Mouse (Mus musculus) kidney, adult 2 months (tissue): Measurements from ENCODE around the gene Armcx4. TPM values are rescaled to one million over a fixed set of nuclear protein-coding genes. Genes with fewer than 3 reads are reported as not detected.

ENCODE experiments used
- DNase-seq: peaks from one replicate; pipeline ENCODE4 v3.0.0; 2021
- H3K27ac ChIP-seq: fragments of 200-500 bp; 2 replicates; pipeline ENCODE4 v1.5.1; 2012; ENCODE audit warnings: low read depth, low read length, control low read depth, inconsistent platforms; ENCODE audit not compliant: insufficient read depth
- H3K27me3 ChIP-seq: fragments of 200-500 bp; replicated peaks from 2 replicates; pipeline ENCODE4 v1.6.1; 2012; ENCODE audit warnings: mild to moderate bottlenecking, moderate library complexity, low read length, inconsistent platforms; ENCODE audit not compliant: control insufficient read depth, insufficient read depth
- H3K36me3 ChIP-seq: fragments of 200-500 bp; 2 replicates; pipeline ENCODE4 v1.6.1; 2012; ENCODE audit warnings: mild to moderate bottlenecking, moderate library complexity, low read length, inconsistent platforms; ENCODE audit not compliant: control insufficient read depth, insufficient read depth
- H3K4me1 ChIP-seq: fragments of 200-500 bp; 2 replicates; pipeline ENCODE4 v1.6.1; 2011; ENCODE audit warnings: low read length; ENCODE audit not compliant: control insufficient read depth, insufficient read depth
- H3K4me3 ChIP-seq: fragments of 200-500 bp; 2 replicates; pipeline ENCODE4 v1.5.1; 2011; ENCODE audit warnings: mild to moderate bottlenecking, low read depth, low read length, control low read depth; ENCODE audit not compliant: insufficient read depth
- CTCF ChIP-seq: fragments of 200-500 bp; conservative IDR thresholded peaks from 2 replicates; pipeline ENCODE4 v1.5.1; 2011; ENCODE audit warnings: low read depth, mild to moderate bottlenecking, control low read depth, low read length, moderate library complexity, mixed read lengths; ENCODE audit not compliant: insufficient read depth, insufficient read length
- POLR2A ChIP-seq: fragments of 200-500 bp; IDR thresholded peaks from one replicate; pipeline ENCODE4 v1.6.1; 2011; ENCODE audit warnings: low read depth, low read length, control low read depth
- WGBS: fragments of 180-500 bp; shearing (Covaris S2); methylation state at CpG from one replicate; pipeline ENCODE4 v1.1.7; 2018; 5-methylcytosine and 5-hydroxymethylcytosine counted together
- polyA plus RNA-seq: library from polyadenylated mRNA; depleted of rRNA; stranded (reverse); fragments of >200 nt; gene quantifications from 2 replicates; pipeline ENCODE4 v1.2.3, GENCODE M21; 2012

The Armcx4 gene
- polyA plus RNA-seq, 1 experiment, result 1.1 TPM

- WGBS, result 61% methylated on average over 5 of the region's 5 CpGs
- Histone ChIP-seq H3K27ac (no peak overlapping the region), H3K4me3 (no peak overlapping the region), H3K36me3 (no peaks in the 10 kb centered on the region), H3K4me1 (no peaks in the 10 kb centered on the region), H3K27me3 (no peaks in the 10 kb centered on the region)
- peak; percentile 10 for DNase-seq
- no peak for TF ChIP-seq CTCF
Measured at GRCm38 (mm10) chrX:134675022-134675421, 11.3 kb upstream of the Armcx4 start.

- TF ChIP-seq CTCF (no peak), POLR2A (no peak)
- H3K4me1 ChIP-seq, result no peaks in the 10 kb centered on the region
- DNase-seq, result no peak
- no peak overlapping the region for H3K27ac ChIP-seq
- no peaks in the 10 kb centered on the region for H3K27me3 ChIP-seq
- H3K4me3 ChIP-seq, result no peak overlapping the region
- WGBS, result 96% methylated on average over 1 of the region's 1 CpGs
- no peaks in the 10 kb centered on the region for H3K36me3 ChIP-seq
Measured at GRCm38 (mm10) chrX:134675959-134676358, 10.4 kb upstream of the Armcx4 start.

DNA sequence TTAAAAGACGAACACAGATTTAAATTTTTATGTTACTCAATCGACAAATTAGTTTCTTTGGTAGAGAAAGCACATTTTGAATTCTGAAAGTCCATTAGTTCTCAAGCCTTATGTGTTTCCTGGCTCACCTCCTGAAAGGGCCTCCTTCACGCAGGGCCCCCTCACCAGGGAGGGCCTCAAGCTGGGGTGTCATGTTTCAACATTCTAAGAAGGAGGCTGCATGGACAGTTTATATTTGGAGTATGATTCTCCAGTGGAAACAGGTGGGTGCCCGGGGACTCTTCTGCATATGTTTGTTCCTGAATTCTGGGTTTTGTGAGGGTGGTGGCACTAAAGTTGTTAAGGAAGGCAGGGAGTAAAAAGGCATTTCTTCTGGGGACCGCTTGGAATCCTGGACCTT is 1.4 kb upstream of the Armcx4 start:
- no peak for DNase-seq
- H3K4me1 ChIP-seq, result no peaks in the 10 kb centered on the region
- 51% methylated on average over 5 of the region's 5 CpGs for WGBS
- H3K36me3 ChIP-seq, result no peaks in the 10 kb centered on the region
- no peak overlapping the region for H3K4me3 ChIP-seq
- no peaks in the 10 kb centered on the region for H3K27me3 ChIP-seq
- no peak overlapping the region for H3K27ac ChIP-seq
- TF ChIP-seq POLR2A, result no peak
- no peak for TF ChIP-seq CTCF

GRCm38 (mm10) chrX:134686739-134687171 is 436 bp downstream of the Armcx4 start:
- Histone ChIP-seq H3K27me3 (no peaks in the 10 kb centered on the region), H3K4me3 (peak overlapping the region; percentile 84), H3K36me3 (no peaks in the 10 kb centered on the region), H3K4me1 (no peaks in the 10 kb centered on the region), H3K27ac (no peak overlapping the region)
- TF ChIP-seq CTCF, result no peak
- TF ChIP-seq POLR2A, result no peak
- DNase-seq, result peak; percentile 8
- under 1% methylated on average over 16 of the region's 16 CpGs for WGBS

DNA sequence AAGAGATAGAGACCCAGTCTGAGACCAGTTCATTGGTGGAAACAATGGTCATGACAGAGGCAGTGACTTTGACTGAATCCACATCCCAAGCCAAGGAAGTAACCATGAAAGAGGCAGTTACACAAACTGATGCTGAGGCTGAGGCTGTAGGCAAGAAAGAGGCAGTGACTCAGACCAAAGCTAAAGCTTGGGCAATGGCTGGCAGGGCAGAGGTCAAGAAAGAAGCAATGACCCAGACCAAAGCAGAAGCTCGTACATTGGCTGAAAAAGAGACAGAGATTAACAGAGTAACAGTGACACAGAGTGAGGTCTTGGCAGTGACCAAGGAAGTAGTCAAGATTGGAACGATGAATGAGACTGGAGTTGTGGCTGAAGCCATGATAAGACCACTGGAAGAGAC is 3.4 kb downstream of the Armcx4 start:
- no peak for DNase-seq
- Histone ChIP-seq H3K4me1 (no peaks in the 10 kb centered on the region), H3K36me3 (no peaks in the 10 kb centered on the region), H3K4me3 (no peak overlapping the region), H3K27me3 (no peaks in the 10 kb centered on the region), H3K27ac (no peak overlapping the region)
- 68% methylated on average over 2 of the region's 2 CpGs for WGBS
- TF ChIP-seq POLR2A, result no peak
- no peak for TF ChIP-seq CTCF

DNA sequence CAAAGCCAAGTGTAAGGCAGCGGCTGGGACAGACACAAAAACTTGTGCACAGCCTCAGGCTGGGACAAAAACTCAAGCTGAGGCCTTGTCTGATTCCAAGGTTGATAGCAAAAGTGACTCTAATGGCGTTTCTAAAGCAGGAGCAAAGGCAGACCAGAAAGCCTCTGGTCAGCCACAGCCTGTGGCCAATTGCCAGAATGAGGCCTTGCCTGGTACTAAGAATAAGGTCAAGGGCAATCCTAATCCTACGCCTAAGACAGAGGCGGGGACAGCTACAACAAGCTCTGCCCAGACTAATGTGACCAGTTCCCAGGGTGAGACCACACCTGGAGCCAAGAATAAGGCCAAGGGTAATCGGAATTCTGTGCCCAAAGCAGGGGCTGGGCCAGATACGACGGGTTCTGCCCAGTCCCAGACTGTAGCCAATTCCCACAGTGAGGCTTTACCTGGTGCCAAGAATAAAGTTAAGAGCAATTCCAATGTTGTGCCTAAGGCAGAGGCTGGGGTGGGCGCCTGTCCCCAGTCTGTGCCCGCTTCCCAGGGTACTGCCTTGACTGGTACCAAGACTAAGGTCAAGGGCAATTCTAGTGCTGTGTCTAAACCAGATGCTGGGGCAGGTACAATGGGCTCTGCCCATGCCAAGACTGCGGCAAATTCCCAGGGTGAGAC is 4.7 kb downstream of the Armcx4 start:
- H3K4me1 ChIP-seq, result no peaks in the 10 kb centered on the region
- no peaks in the 10 kb centered on the region for H3K36me3 ChIP-seq
- H3K4me3 ChIP-seq, result no peak overlapping the region
- DNase-seq, result peak; percentile 45
- 75% methylated on average over 10 of the region's 10 CpGs for WGBS
- no peak overlapping the region for H3K27ac ChIP-seq
- TF ChIP-seq POLR2A (no peak), CTCF (no peak)
- no peaks in the 10 kb centered on the region for H3K27me3 ChIP-seq

DNA sequence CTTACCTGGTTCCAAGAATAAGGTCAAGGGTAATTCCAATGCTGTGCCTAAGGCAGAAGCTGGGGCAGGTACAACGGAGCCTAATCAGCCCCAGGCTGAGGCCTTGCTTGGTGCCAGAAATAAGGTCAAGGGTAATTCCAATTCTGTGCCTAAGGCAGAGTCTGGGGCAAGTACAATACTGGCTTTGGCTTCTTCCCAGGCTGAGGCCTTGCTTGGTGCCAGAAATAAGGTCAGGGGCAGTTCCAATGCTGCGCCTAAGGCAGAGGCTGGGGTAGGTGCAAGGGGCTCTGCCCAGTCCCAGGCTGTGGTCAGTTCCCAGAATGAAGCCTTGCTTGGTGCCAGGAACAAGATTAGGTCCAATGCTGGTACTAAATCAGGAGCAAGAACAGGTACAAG is 5.2 kb downstream of the Armcx4 start:
- TF ChIP-seq POLR2A (no peak), CTCF (no peak)
- 52% methylated on average over 2 of the region's 2 CpGs for WGBS
- Histone ChIP-seq H3K4me1 (no peaks in the 10 kb centered on the region), H3K27me3 (no peaks in the 10 kb centered on the region), H3K36me3 (no peaks in the 10 kb centered on the region), H3K27ac (no peak overlapping the region), H3K4me3 (no peak overlapping the region)
- no peak for DNase-seq
